In the genomic region with DNA sequence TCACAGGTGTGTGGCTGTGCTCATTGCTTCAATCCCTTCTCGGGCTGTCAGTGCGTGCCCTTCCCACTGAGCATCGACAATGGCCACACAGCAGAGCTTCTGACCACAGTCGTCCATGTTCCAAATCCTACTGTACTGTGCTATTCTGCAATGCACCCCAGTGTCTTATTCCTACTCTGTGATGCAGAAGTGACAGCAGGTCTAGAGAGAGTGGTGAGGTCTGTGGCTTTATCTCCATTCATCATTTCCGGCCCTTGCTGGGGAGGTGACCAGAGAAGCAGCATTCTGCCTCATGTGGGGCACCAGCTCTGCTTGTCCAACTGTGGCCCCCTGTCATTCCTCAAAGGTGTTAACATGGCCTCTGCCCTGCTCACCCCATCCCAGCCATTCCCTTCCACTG, we compare ENCODE assay signal across 16 mouse cellular contexts.
"Had no signal": no experiment of that assay in that cellular context is flagged by ENCODE, and none has a peak within 500 bp of the region (broad histone marks: within the 10 kb centered on the region; RNA-seq: fewer than 3 reads in every experiment).

No protein-coding gene starts in this region.

- DNase-seq: kidney, adult 18-20 months; kidney, postnatal 10 days; kidney, postnatal 4 days; lung, adult 2 months; lung, postnatal 36 days; retina, postnatal 1 day; right cerebral cortex, postnatal 14 days had no signal

- H3K27me3 ChIP-seq: liver, embryonic 15.5 days; midbrain, embryonic 12.5 days; neural tube, embryonic 13.5 days had no signal

- H3K36me3 ChIP-seq: liver, embryonic 15.5 days; midbrain, embryonic 12.5 days; neural tube, embryonic 13.5 days had no signal

- H3K4me2 ChIP-seq: liver, embryonic 11.5 days; liver, embryonic 15.5 days; midbrain, embryonic 12.5 days; neural tube, embryonic 13.5 days had no signal

- H3K27ac ChIP-seq: layer of hippocampus, adult 2 months; liver, embryonic 15.5 days; midbrain, embryonic 12.5 days; neural tube, embryonic 13.5 days; stomach, postnatal 0 days had no signal

- H3K4me3 ChIP-seq: layer of hippocampus, adult 2 months; liver, embryonic 15.5 days; megakaryocyte, embryonic 14.5 days; midbrain, embryonic 12.5 days; neural tube, embryonic 13.5 days had no signal

- H3K4me1 ChIP-seq: liver, embryonic 15.5 days; midbrain, embryonic 12.5 days; neural tube, embryonic 13.5 days had no signal

- H3K9ac ChIP-seq: liver, embryonic 15.5 days; midbrain, embryonic 12.5 days; neural tube, embryonic 13.5 days had no signal

- ATAC-seq: lung, postnatal 0 days; midbrain, embryonic 16.5 days had no signal

- H3K9me3 ChIP-seq: liver, embryonic 15.5 days; megakaryocyte, embryonic 14.5 days; midbrain, embryonic 12.5 days; neural tube, embryonic 13.5 days had no signal
